Mouse (Mus musculus): ENCODE data around the gene B4galnt1. TPM values are rescaled to one million over a fixed set of nuclear protein-coding genes. Genes with fewer than 3 reads are reported as not detected.

B4galnt1 gene
- polyA plus RNA-seq (2014; fragmentation: Nextera tagmentation; extraction: Ambion mirVana), result 7.8 and 8.4 TPM in 2 replicates

DNA sequence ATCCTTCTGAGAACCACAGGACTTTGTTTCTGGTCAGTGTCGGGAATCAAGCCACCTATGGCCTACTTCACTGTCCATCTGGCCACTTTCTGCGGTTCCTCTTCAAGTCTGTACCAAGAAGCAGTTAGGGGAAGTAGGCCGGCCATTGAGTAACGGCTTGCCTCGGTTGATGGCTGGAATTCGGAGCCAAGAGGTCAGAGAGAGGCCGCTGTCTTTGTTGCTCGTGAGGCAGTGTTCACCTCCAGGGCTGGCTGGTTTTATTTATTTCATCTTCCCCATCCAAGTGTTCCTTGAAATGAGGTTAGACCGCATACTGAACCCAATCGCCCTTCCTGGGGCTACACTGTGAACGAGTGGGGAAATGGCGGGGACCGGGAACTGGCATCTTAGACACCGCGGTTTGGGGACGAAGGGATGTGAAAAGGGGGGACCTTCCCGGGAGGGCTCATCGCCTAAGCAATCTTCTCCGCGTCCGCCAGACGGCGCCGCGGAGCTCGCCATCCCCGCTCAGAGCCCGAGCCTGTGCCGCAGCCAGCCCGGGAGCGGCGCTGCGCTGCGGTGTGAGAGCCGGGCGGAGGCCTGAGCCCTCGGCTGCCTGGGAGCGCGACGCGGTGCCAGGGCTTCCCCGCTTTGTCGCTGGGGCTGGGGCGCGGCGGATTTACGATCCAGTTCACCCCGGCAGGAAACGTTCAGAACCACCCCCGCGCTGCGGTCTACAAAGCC lies at the start of gene B4galnt1:
B4galnt1 (plus strand) TSS at position 595 of the 723 bp plus-strand sequence.
- peak within 1 kb of the TSS; percentile 97 for H3K4me2 ChIP-seq (ENCODE audit: low read depth, low read length, severe bottlenecking)
- 2% methylated on average over 48 of the region's 52 CpGs for WGBS
- H3K4me1 ChIP-seq (replicated peaks; ENCODE audit: control insufficient read depth, insufficient read depth, low read length), result peaks cover 13% of the 10 kb centered on the region; the same call in 1 of the 2 replicates
- ATAC-seq (replicated peaks; ENCODE audit: low FRiP score) (peak; percentile 91), DNase-seq (ENCODE audit: low spot score) (peak; percentile 91)
- H3K9me3 ChIP-seq (ENCODE audit: control insufficient read depth, low read length), result no peaks in the 10 kb centered on the region
- no peaks in the 10 kb centered on the region for H3K36me3 ChIP-seq (ENCODE audit: control insufficient read depth, insufficient read depth, low read length)
- peak within 1 kb of the TSS; percentile 53 for H3K4me3 ChIP-seq (ENCODE audit: low read depth, low read length)
- H3K9ac ChIP-seq (ENCODE audit: low read length), result peak within 1 kb of the TSS; percentile 68
- peaks cover 36% of the 10 kb centered on the region for H3K27me3 ChIP-seq (ENCODE audit: control insufficient read depth, insufficient read depth, low read length)
- H3K27ac ChIP-seq (ENCODE audit: low read depth, low read length), result no peak within 1 kb of the TSS

GRCm38 (mm10) chr10:127118470-127118869 lies 46.6 kb upstream of the B4galnt1 start:
- DNase-seq (ENCODE audit: low spot score), result no peak
- H3K4me2 ChIP-seq (ENCODE audit: low read depth, low read length, severe bottlenecking), result no peak overlapping the region
- peaks cover 9% of the 10 kb centered on the region; the same call in 1 of the 2 replicates for H3K4me1 ChIP-seq (replicated peaks; ENCODE audit: control insufficient read depth, insufficient read depth, low read length)
- ATAC-seq (replicated peaks; ENCODE audit: low FRiP score), result no peak
- H3K9ac ChIP-seq (ENCODE audit: low read length), result no peak overlapping the region
- no peaks in the 10 kb centered on the region for H3K27me3 ChIP-seq (ENCODE audit: control insufficient read depth, insufficient read depth, low read length)
- no peaks in the 10 kb centered on the region for H3K9me3 ChIP-seq (ENCODE audit: control insufficient read depth, low read length)
- WGBS, result 90% methylated on average over 11 of the region's 11 CpGs
- no peak overlapping the region for H3K27ac ChIP-seq (ENCODE audit: low read depth, low read length)
- H3K36me3 ChIP-seq (ENCODE audit: control insufficient read depth, insufficient read depth, low read length), result peaks cover 3% of the 10 kb centered on the region; the same call in 1 of the 2 replicates
- H3K4me3 ChIP-seq (ENCODE audit: low read depth, low read length), result no peak overlapping the region

DNA sequence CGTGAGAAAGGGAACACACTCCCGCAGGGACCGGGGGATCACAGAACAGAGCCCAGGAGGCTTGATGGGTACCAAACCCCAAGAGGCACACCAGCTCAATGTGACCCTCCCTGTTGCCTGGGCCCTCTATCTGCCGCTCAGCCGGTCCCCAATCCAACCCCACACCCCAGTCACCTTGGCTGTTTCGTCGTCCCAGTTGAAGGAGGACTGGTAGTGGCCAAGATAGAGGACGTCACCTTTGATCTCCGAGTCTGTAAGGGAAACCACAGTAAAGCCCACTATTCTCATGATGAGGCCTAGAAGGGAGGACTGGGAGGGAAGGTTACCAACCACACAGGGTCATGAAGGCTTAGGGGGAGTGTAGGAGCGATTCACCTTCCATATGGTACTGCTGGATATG lies 45.8 kb upstream of the B4galnt1 start:
- Histone ChIP-seq H3K9ac (ENCODE audit: low read length) (no peak overlapping the region), H3K27ac (ENCODE audit: low read depth, low read length) (no peak overlapping the region), H3K4me1 (replicated peaks; ENCODE audit: control insufficient read depth, insufficient read depth, low read length) (peaks cover 9% of the 10 kb centered on the region; the same call in 1 of the 2 replicates), H3K4me2 (ENCODE audit: low read depth, low read length, severe bottlenecking) (no peak overlapping the region), H3K27me3 (ENCODE audit: control insufficient read depth, insufficient read depth, low read length) (no peaks in the 10 kb centered on the region), H3K36me3 (ENCODE audit: control insufficient read depth, insufficient read depth, low read length) (peaks cover 3% of the 10 kb centered on the region; the same call in 1 of the 2 replicates), H3K4me3 (ENCODE audit: low read depth, low read length) (no peak overlapping the region), H3K9me3 (ENCODE audit: control insufficient read depth, low read length) (no peaks in the 10 kb centered on the region)
- WGBS, result 89% methylated on average over 10 of the region's 10 CpGs
- ATAC-seq (replicated peaks; ENCODE audit: low FRiP score), result no peak
- no peak for DNase-seq (ENCODE audit: low spot score)

GRCm38 (mm10) chr10:127120301-127121065 lies 44.5 kb upstream of the B4galnt1 start:
- H3K4me2 ChIP-seq (ENCODE audit: low read depth, low read length, severe bottlenecking), result peak overlapping the region; percentile 94
- peaks cover 3% of the 10 kb centered on the region; the same call in 1 of the 2 replicates for H3K36me3 ChIP-seq (ENCODE audit: control insufficient read depth, insufficient read depth, low read length)
- peak overlapping the region; percentile 75 for H3K9ac ChIP-seq (ENCODE audit: low read length)
- H3K4me3 ChIP-seq (ENCODE audit: low read depth, low read length), result peak overlapping the region; percentile 86
- ATAC-seq (replicated peaks; ENCODE audit: low FRiP score) (no peak; the same call in 1 of the 2 replicates), DNase-seq (ENCODE audit: low spot score) (no peak)
- no peak overlapping the region for H3K27ac ChIP-seq (ENCODE audit: low read depth, low read length)
- 4% methylated on average over 34 of the region's 34 CpGs for WGBS
- H3K9me3 ChIP-seq (ENCODE audit: control insufficient read depth, low read length), result no peaks in the 10 kb centered on the region
- peaks cover 9% of the 10 kb centered on the region; the same call in 1 of the 2 replicates for H3K4me1 ChIP-seq (replicated peaks; ENCODE audit: control insufficient read depth, insufficient read depth, low read length)
- H3K27me3 ChIP-seq (ENCODE audit: control insufficient read depth, insufficient read depth, low read length), result no peaks in the 10 kb centered on the region

DNA sequence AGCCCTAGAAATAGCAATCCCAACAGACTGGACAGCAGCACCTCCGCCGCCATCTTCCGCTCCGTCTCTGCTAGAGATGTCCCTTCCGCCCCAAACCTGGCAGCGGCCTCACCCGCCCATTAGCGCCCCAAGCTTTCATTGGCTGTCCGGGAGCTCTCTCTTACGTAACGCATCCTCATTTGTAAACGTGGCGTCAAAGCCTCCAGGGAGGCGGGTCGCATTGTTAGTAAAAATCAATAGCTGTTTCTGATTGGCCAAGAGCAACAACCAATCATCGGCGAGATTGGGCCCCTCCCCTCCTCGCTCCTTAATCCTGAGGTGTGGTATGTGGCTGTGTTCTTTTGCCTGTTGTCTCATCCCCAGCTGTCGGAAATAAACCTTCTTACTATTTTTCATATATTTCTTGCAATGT lies 44.0 kb upstream of the B4galnt1 start, which contains the start of gene Os9:
Os9 (minus strand) TSS at position 66 of the 412 bp plus-strand sequence.
- DNase-seq (ENCODE audit: low spot score) (peak; percentile 97), ATAC-seq (replicated peaks; ENCODE audit: low FRiP score) (peak; percentile 97)
- peak within 1 kb of the TSS; percentile 86 for H3K4me3 ChIP-seq (ENCODE audit: low read depth, low read length)
- WGBS, result under 1% methylated on average over 19 of the region's 19 CpGs
- H3K27ac ChIP-seq (ENCODE audit: low read depth, low read length), result no peak within 1 kb of the TSS
- peak within 1 kb of the TSS; percentile 75 for H3K9ac ChIP-seq (ENCODE audit: low read length)
- H3K27me3 ChIP-seq (ENCODE audit: control insufficient read depth, insufficient read depth, low read length), result no peaks in the 10 kb centered on the region
- no peaks in the 10 kb centered on the region for H3K9me3 ChIP-seq (ENCODE audit: control insufficient read depth, low read length)
- H3K4me1 ChIP-seq (replicated peaks; ENCODE audit: control insufficient read depth, insufficient read depth, low read length), result peaks cover 9% of the 10 kb centered on the region; the same call in 1 of the 2 replicates
- peaks cover 3% of the 10 kb centered on the region; the same call in 1 of the 2 replicates for H3K36me3 ChIP-seq (ENCODE audit: control insufficient read depth, insufficient read depth, low read length)
- H3K4me2 ChIP-seq (ENCODE audit: low read depth, low read length, severe bottlenecking), result peak within 1 kb of the TSS; percentile 94

DNA sequence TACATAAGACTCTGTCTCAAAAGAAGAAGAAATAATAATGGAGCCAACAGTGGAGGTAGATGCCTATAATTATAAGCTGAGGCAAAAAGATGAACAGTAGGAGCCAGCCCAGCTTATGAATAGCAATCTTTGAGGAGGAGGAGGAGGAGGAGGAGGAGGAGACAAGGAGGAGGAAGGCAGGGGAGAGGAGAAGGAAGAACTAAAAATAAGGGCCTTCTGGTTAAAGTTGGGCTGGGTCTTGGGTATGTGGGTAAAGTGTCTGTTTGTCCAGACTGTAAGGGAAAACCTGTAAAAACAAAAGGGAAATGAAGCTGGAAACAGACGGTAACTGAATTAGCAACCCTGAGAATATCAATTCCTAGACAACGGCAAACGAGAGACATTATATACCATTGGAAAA lies 43.0 kb upstream of the B4galnt1 start:
- Histone ChIP-seq H3K9ac (ENCODE audit: low read length) (no peak overlapping the region), H3K9me3 (ENCODE audit: control insufficient read depth, low read length) (no peaks in the 10 kb centered on the region), H3K27ac (ENCODE audit: low read depth, low read length) (no peak overlapping the region), H3K27me3 (ENCODE audit: control insufficient read depth, insufficient read depth, low read length) (no peaks in the 10 kb centered on the region), H3K4me3 (ENCODE audit: low read depth, low read length) (no peak overlapping the region), H3K4me2 (ENCODE audit: low read depth, low read length, severe bottlenecking) (no peak overlapping the region), H3K4me1 (replicated peaks; ENCODE audit: control insufficient read depth, insufficient read depth, low read length) (peaks cover 9% of the 10 kb centered on the region; the same call in 1 of the 2 replicates), H3K36me3 (ENCODE audit: control insufficient read depth, insufficient read depth, low read length) (peaks cover 3% of the 10 kb centered on the region; the same call in 1 of the 2 replicates)
- DNase-seq (ENCODE audit: low spot score) (no peak), ATAC-seq (replicated peaks; ENCODE audit: low FRiP score) (no peak)
- 87% methylated on average over 3 of the region's 3 CpGs for WGBS

- H3K36me3 ChIP-seq (ENCODE audit: control insufficient read depth, insufficient read depth, low read length), result no peaks in the 10 kb centered on the region; the same call in 1 of the 2 replicates
- DNase-seq (ENCODE audit: low spot score), result no peak
- ATAC-seq (replicated peaks; ENCODE audit: low FRiP score), result no peak
- H3K27ac ChIP-seq (ENCODE audit: low read depth, low read length), result no peak overlapping the region
- peak overlapping the region; percentile 17; the same call in 1 of the 2 replicates for H3K4me3 ChIP-seq (ENCODE audit: low read depth, low read length)
- H3K9me3 ChIP-seq (ENCODE audit: control insufficient read depth, low read length), result no peaks in the 10 kb centered on the region
- no peaks in the 10 kb centered on the region for H3K27me3 ChIP-seq (ENCODE audit: control insufficient read depth, insufficient read depth, low read length)
- peaks cover 9% of the 10 kb centered on the region; the same call in 1 of the 2 replicates for H3K4me1 ChIP-seq (replicated peaks; ENCODE audit: control insufficient read depth, insufficient read depth, low read length)
- peak overlapping the region; percentile 46 for H3K4me2 ChIP-seq (ENCODE audit: low read depth, low read length, severe bottlenecking)
- H3K9ac ChIP-seq (ENCODE audit: low read length), result no peak overlapping the region
- WGBS, result 12% methylated on average over 13 of the region's 13 CpGs
Measured at GRCm38 (mm10) chr10:127122784-127123435, 42.1 kb upstream of the B4galnt1 start.

DNA sequence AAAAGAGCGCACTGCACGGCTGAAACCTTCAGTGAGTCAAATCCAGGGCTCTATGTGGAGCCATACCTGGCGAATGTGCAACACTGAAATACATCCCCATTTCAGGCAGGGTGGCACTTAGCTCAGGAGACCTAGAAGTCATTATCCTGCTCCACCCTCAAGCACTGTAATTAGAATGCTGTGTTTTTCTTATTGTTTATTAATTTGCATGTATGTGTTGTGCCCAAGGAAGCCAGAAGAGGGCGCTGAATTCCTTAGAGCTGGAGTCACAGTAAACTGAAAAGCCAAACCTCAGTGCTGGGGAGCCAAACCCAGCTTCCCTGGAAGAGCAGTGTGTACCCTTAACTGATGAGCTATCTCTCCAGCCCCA lies 41.6 kb upstream of the B4galnt1 start:
- peak; percentile 80 for DNase-seq (ENCODE audit: low spot score)
- no peak overlapping the region for H3K27ac ChIP-seq (ENCODE audit: low read depth, low read length)
- WGBS, result 7% methylated on average over 4 of the region's 4 CpGs

More for the DNA sequence above, 41.6 kb upstream of the B4galnt1 start:
- Histone ChIP-seq H3K36me3 (ENCODE audit: control insufficient read depth, insufficient read depth, low read length) (no peaks in the 10 kb centered on the region; the same call in 1 of the 2 replicates), H3K4me2 (ENCODE audit: low read depth, low read length, severe bottlenecking) (peak overlapping the region; percentile 46), H3K9me3 (ENCODE audit: control insufficient read depth, low read length) (no peaks in the 10 kb centered on the region), H3K4me3 (ENCODE audit: low read depth, low read length) (peak overlapping the region; percentile 17; the same call in 1 of the 2 replicates), H3K4me1 (replicated peaks; ENCODE audit: control insufficient read depth, insufficient read depth, low read length) (peaks cover 9% of the 10 kb centered on the region; the same call in 1 of the 2 replicates), H3K9ac (ENCODE audit: low read length) (no peak overlapping the region), H3K27me3 (ENCODE audit: control insufficient read depth, insufficient read depth, low read length) (no peaks in the 10 kb centered on the region)
- no peak for ATAC-seq (replicated peaks; ENCODE audit: low FRiP score)

All from forebrain, embryonic 11.5 days (tissue).